Comparison of ENCODE assay signal across 8 mouse cellular contexts in the genomic region with DNA sequence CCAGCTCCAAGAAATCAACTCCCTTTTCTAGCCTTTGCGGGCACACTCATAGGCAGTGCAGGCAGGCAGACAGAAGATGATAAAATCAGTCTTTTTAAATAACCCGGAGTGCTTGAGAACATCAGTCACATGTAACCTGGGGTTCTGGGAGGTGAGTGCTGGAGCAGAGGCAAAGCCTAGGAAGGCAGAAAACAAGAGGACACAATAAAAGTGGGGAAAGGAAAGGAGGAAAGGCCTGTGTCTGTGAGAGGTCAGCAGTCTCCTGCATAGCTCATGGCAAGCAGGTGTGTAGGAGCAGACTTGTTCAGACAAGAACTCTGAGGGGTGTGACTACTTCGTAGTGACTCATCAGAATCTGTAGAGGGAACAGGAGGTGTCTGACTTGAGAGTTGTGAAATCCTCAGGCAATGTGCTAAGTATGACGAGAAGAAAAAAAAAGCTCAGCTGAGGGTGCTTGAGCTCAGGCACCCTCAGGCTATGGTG. TPM values are rescaled to one million over a fixed set of nuclear protein-coding genes. Genes with fewer than 3 reads are reported as not detected.
DNase-seq lines count a peak whose midpoint lies in the region; ATAC-seq and TF ChIP-seq lines count a peak whose summit lies in the region.

No protein-coding gene starts in this region.

- no peak overlapping the region for H3K4me2 ChIP-seq in kidney, embryonic 14.5 days (replicated peaks; ENCODE audit: low read depth, low read length)

- H3K27me3 ChIP-seq in ES-Bruce4 (ENCODE audit: control insufficient read depth, insufficient read depth, low read length, poor library complexity, severe bottlenecking): no peaks in the 10 kb centered on the region
- no peaks in the 10 kb centered on the region for H3K27me3 ChIP-seq in kidney, embryonic 14.5 days (ENCODE audit: control insufficient read depth, insufficient read depth, low read length)

- TF ChIP-seq POLR2A in ES-Bruce4 (IDR thresholded peaks at IDR 0.05; ENCODE audit: insufficient read depth, low read length): no peak
- no peak for TF ChIP-seq POLR2A in lung, adult 2 months (IDR thresholded peaks at IDR 0.05; ENCODE audit: borderline replicate concordance, extremely low read depth, low read depth, low read length)

- peak; percentile 95 for DNase-seq in 416B (ENCODE audit: low read depth)
- peak; percentile 94 for DNase-seq in fat pad, adult 2 months (ENCODE audit: extremely low read depth, low read depth, low spot score)
- peak; percentile 38 for DNase-seq in lung, adult 2 months
- no peak for DNase-seq in kidney, adult 11 months
- no peak for DNase-seq in ovary, postnatal 14 days (ENCODE audit: low spot score)
- DNase-seq in heart, postnatal 25 days (ENCODE audit: low spot score): no peak

- no peak for TF ChIP-seq CTCF in ES-Bruce4 (IDR thresholded peaks at IDR 0.05; ENCODE audit: low read depth, low read length)
- TF ChIP-seq CTCF in lung, adult 2 months (IDR thresholded peaks at IDR 0.05; ENCODE audit: insufficient read depth, low read length): no peak

- intact Hi-C loops in heart, postnatal 25 days (cut with DNase I): no loop called here

- peak; percentile 80 for TF ChIP-seq EP300 in ES-Bruce4 (IDR thresholded peaks at IDR 0.05; ENCODE audit: insufficient read depth, low read depth, low read length)

- peak overlapping the region; percentile 95 for H3K27ac ChIP-seq in ES-Bruce4 (ENCODE audit: insufficient read depth, low read length)
- no peak overlapping the region for H3K27ac ChIP-seq in kidney, embryonic 14.5 days (ENCODE audit: low read depth, low read length)

- ATAC-seq in kidney, embryonic 14.5 days (ENCODE audit: low FRiP score, low TSS enrichment): no peak

- no peaks in the 10 kb centered on the region for H3K9me3 ChIP-seq in ES-Bruce4 (replicated peaks; ENCODE audit: control insufficient read depth, insufficient read depth, low read length, poor library complexity, severe bottlenecking)
- H3K9me3 ChIP-seq in kidney, embryonic 14.5 days (ENCODE audit: control insufficient read depth, low read length): no peaks in the 10 kb centered on the region

- peak overlapping the region; percentile 57 for H3K9ac ChIP-seq in ES-Bruce4 (ENCODE audit: low read depth, poor library complexity, severe bottlenecking)
- no peak overlapping the region for H3K9ac ChIP-seq in kidney, embryonic 14.5 days (ENCODE audit: low read depth, low read length)

- H3K4me3 ChIP-seq in ES-Bruce4 (ENCODE audit: low read depth, low read length): no peak overlapping the region
- H3K4me3 ChIP-seq in lung, adult 2 months (replicated peaks; ENCODE audit: extremely low read depth, low read depth, low read length): no peak overlapping the region
- H3K4me3 ChIP-seq in kidney, embryonic 14.5 days (ENCODE audit: low read length): no peak overlapping the region

- 62% methylated on average over 4 of the region's 4 CpGs for whole genome bisulfite sequencing in lung, adult 2 months
- 84% methylated on average over 4 of the region's 4 CpGs for WGBS in kidney, embryonic 14.5 days

- no peaks in the 10 kb centered on the region for H3K4me1 ChIP-seq in ES-Bruce4 (ENCODE audit: control insufficient read depth, insufficient read depth, low read length)
- H3K4me1 ChIP-seq in lung, adult 2 months (ENCODE audit: control insufficient read depth, insufficient read depth, low read length): peaks cover 2% of the 10 kb centered on the region; the same call in 1 of the 2 replicates
- H3K4me1 ChIP-seq in kidney, embryonic 14.5 days (ENCODE audit: control insufficient read depth, insufficient read depth, low read length): no peaks in the 10 kb centered on the region

- peaks cover 8% of the 10 kb centered on the region for H3K36me3 ChIP-seq in ES-Bruce4 (ENCODE audit: control insufficient read depth, insufficient read depth, low read length, poor library complexity, severe bottlenecking)
- no peaks in the 10 kb centered on the region; the same call in none of the 2 replicates for H3K36me3 ChIP-seq in kidney, embryonic 14.5 days (ENCODE audit: control insufficient read depth, insufficient read depth, low read length)

RNA-seq across cellular contexts. Expression of gene B3galnt2, which starts 14.4 kb away (rescaled TPM):
- 41.5 and 46.2 TPM in 2 replicates for polyA plus RNA-seq in ES-Bruce4 (2011; ENCODE audit: insufficient read depth, insufficient read length, low read depth, missing spikeins)
- 46.4 and 73.3 TPM in 2 replicates for polyA plus RNA-seq in lung, adult 2 months (2012; rRNA removed)
- polyA plus RNA-seq in kidney, embryonic 14.5 days (2014; fragmentation: Nextera tagmentation; extraction: Ambion mirVana): 27.3 and 42.9 TPM in 2 replicates
- total RNA-seq in heart, postnatal 25 days (2021): 10 to 100 TPM; 24.5 to 25.2 TPM

Comparison
In these comparisons a context has a peak if more than half of its experiments do, and no peak if none do; other contexts are left out.
1. DNase-seq: peak in 416B (single experiment), fat pad, adult 2 months (single experiment) and lung, adult 2 months (single experiment); none in kidney, adult 11 months (single experiment), ovary, postnatal 14 days (single experiment) and heart, postnatal 25 days (single experiment).